8 mouse cellular contexts compared by ENCODE assay signal in genomic region chr3:55248508-55248907, GRCm38 (mm10). TPM values are rescaled to one million over a fixed set of nuclear protein-coding genes. Genes with fewer than 3 reads are reported as not detected.
DNase-seq lines count a peak whose midpoint lies in the region.

No protein-coding gene starts in this region.

- intact Hi-C loops in heart, postnatal 36 days (cut with DNase I): loop anchor here (10.0 kb wide), 1 partner anchor 106 kb away; no protein-coding TSS in a partner anchor

- DNase-seq in heart, postnatal 36 days: peak; percentile 15 to 23
- no peak for DNase-seq in heart, adult 9 months (ENCODE audit: low spot score in 2 of 2)
- DNase-seq in 3T3-L1 (ENCODE audit: low read depth, low spot score): peak; percentile 40
- DNase-seq in brain, embryonic 18.5 days (ENCODE audit: low read depth, low spot score): peak; percentile 40
- peak; percentile 56 for DNase-seq in layer of hippocampus, adult 9-11 months
- DNase-seq in spleen, postnatal 4 days (ENCODE audit: low spot score in 2 of 2): no peak
- DNase-seq in thymus, postnatal 14 days: no peak
- DNase-seq in embryo, embryonic 10 days (ENCODE audit: low spot score): no peak

RNA-seq across cellular contexts. Expression of gene Dclk1, which starts 6.3 kb away (rescaled TPM):
- total RNA-seq in heart, postnatal 36 days (2021): 1 to 10 TPM; 2.5 to 5.9 TPM

Comparison
In these comparisons a context has a peak if more than half of its experiments do, and no peak if none do; other contexts are left out.
1. DNase-seq: peak in heart, postnatal 36 days (2 of 2), 3T3-L1 (single experiment), brain, embryonic 18.5 days (single experiment) and layer of hippocampus, adult 9-11 months (single experiment); none in heart, adult 9 months (0 of 2), spleen, postnatal 4 days (0 of 2), thymus, postnatal 14 days (single experiment) and embryo, embryonic 10 days (single experiment).